Mouse (Mus musculus) heart, embryonic 10.5 days (tissue): ENCODE data around the gene Tox2. TPM values are rescaled to one million over a fixed set of nuclear protein-coding genes. Genes with fewer than 3 reads are reported as not detected.

ENCODE experiments used
- DNase-seq: peaks from one replicate; pipeline ENCODE4 v3.0.0-alpha.2; 2017; ENCODE audit warnings: low spot score
- H3K27ac ChIP-seq: fragments of 300-500 bp; sonication (generic); 2 replicates; pipeline ENCODE4 v1.5.1; 2016; ENCODE audit warnings: mild to moderate bottlenecking
- H3K27me3 ChIP-seq: fragments of 300-500 bp; sonication (generic); 2 replicates; pipeline ENCODE4 v1.6.1; 2016; ENCODE audit warnings: mild to moderate bottlenecking; ENCODE audit not compliant: poor library complexity, insufficient read depth, severe bottlenecking
- H3K36me3 ChIP-seq: fragments of 300-500 bp; sonication (generic); 2 replicates; pipeline ENCODE4 v1.6.1; 2016; ENCODE audit warnings: mild to moderate bottlenecking, moderate library complexity
- H3K4me1 ChIP-seq: fragments of 300-500 bp; sonication (generic); 2 replicates; pipeline ENCODE4 v1.6.1; 2016; ENCODE audit warnings: mild to moderate bottlenecking
- H3K4me3 ChIP-seq: fragments of 300-500 bp; sonication (generic); 2 replicates; pipeline ENCODE4 v1.5.1; 2016; ENCODE audit warnings: mild to moderate bottlenecking, moderate library complexity
- H3K9me3 ChIP-seq: fragments of 300-500 bp; sonication (generic); 2 replicates; pipeline ENCODE4 v1.6.1; 2016; ENCODE audit warnings: mild to moderate bottlenecking, moderate library complexity
- WGBS: fragments of 180-500 bp; shearing (Covaris S2); methylation state at CpG from one replicate; pipeline ENCODE4 v1.1.7; 2016; 5-methylcytosine and 5-hydroxymethylcytosine counted together
- polyA plus RNA-seq: library from polyadenylated mRNA; unstranded; fragments of >200 nt; fragmentation: Nextera tagmentation; extraction: Ambion mirVana; gene quantifications from 2 replicates; pipeline ENCODE4 v1.2.1, GENCODE M21; 2016

Tox2 gene
- polyA plus RNA-seq, 1 experiment from 2014 or later = 2.0 TPM

- DNase-seq = no peak
- H3K4me1 ChIP-seq = peaks cover 15% of the 10 kb centered on the region
- no peak overlapping the region for H3K4me3 ChIP-seq
- no peaks in the 10 kb centered on the region for H3K36me3 ChIP-seq
- no peak overlapping the region for H3K27ac ChIP-seq
- H3K27me3 ChIP-seq = peaks cover 25% of the 10 kb centered on the region
- WGBS = 77% methylated on average over 14 of the region's 14 CpGs
- no peaks in the 10 kb centered on the region for H3K9me3 ChIP-seq
These were observed 73.1 kb downstream of the Tox2 start for GRCm38 (mm10) chr2:163275986-163276385.

DNA sequence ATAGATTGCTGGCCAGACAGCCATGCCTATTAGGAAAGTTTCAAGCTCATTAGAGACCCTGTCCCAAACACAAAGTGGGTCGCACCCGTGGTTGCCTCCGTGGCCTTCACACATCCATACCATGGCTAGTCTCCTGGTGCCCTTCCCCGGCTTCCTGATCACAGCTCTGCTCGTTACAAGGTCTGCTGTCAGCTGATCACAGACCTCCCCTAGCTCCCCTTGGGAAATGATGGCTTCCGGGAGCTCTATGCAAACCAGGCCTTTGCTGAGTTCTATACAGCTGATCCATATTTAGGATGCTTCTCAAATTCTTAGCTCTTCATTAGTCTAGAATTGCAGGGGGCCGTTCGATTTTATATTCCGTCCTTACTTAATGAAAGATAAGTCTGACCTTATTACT, 75.1 kb downstream of the Tox2 start:
- Histone ChIP-seq H3K4me3 (peak overlapping the region; percentile 31; the same call in 1 of the 2 replicates), H3K4me1 (peaks cover 15% of the 10 kb centered on the region), H3K27ac (no peak overlapping the region), H3K27me3 (peaks cover 25% of the 10 kb centered on the region), H3K9me3 (no peaks in the 10 kb centered on the region), H3K36me3 (no peaks in the 10 kb centered on the region)
- WGBS = 30% methylated on average over 9 of the region's 9 CpGs
- DNase-seq = no peak

GRCm38 (mm10) chr2:163280636-163281322, 77.9 kb downstream of the Tox2 start:
- 73% methylated on average over 16 of the region's 23 CpGs for WGBS
- peaks cover 25% of the 10 kb centered on the region for H3K27me3 ChIP-seq
- H3K4me3 ChIP-seq = no peak overlapping the region
- no peak for DNase-seq
- no peaks in the 10 kb centered on the region for H3K36me3 ChIP-seq
- H3K27ac ChIP-seq = no peak overlapping the region
- H3K4me1 ChIP-seq = peaks cover 20% of the 10 kb centered on the region
- H3K9me3 ChIP-seq = no peaks in the 10 kb centered on the region

GRCm38 (mm10) chr2:163284856-163285255, 81.9 kb downstream of the Tox2 start:
- no peaks in the 10 kb centered on the region for H3K36me3 ChIP-seq
- no peak overlapping the region for H3K4me3 ChIP-seq
- H3K27me3 ChIP-seq = peaks cover 12% of the 10 kb centered on the region
- DNase-seq = no peak
- H3K4me1 ChIP-seq = peaks cover 18% of the 10 kb centered on the region
- H3K27ac ChIP-seq = no peak overlapping the region
- no peaks in the 10 kb centered on the region for H3K9me3 ChIP-seq
- WGBS = 82% methylated on average over 7 of the region's 7 CpGs

DNA sequence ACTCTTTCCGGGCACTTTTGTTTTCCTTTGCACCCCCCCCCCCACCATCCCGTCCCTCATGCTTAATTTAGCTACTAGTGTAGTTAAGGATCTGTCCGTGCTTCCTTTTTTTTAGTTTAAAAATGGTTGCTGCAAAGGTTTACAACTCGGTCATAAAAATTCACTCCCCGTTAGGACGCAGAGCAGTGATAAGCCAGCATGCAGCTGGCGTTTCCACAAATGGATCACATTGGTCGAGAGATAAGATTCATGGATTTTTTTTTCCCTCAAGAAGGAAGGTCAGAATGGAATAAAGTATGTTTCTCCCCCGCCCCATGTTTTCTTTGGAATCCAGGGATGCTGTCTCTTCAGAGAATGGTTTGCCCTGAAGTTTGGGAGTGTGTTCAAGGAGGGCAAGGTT, 82.4 kb downstream of the Tox2 start:
- H3K9me3 ChIP-seq = no peaks in the 10 kb centered on the region
- H3K4me1 ChIP-seq = peaks cover 18% of the 10 kb centered on the region
- H3K4me3 ChIP-seq = 0 out of 2 replicates have a peak overlapping the region, but pooled peaks have one; percentile 31
- 27% methylated on average over 9 of the region's 9 CpGs for WGBS
- 0 out of 2 replicates have a peak overlapping the region, but pooled peaks have one; percentile 52 for H3K27ac ChIP-seq
- peaks cover 12% of the 10 kb centered on the region for H3K27me3 ChIP-seq
- no peaks in the 10 kb centered on the region for H3K36me3 ChIP-seq
- DNase-seq = no peak

DNA sequence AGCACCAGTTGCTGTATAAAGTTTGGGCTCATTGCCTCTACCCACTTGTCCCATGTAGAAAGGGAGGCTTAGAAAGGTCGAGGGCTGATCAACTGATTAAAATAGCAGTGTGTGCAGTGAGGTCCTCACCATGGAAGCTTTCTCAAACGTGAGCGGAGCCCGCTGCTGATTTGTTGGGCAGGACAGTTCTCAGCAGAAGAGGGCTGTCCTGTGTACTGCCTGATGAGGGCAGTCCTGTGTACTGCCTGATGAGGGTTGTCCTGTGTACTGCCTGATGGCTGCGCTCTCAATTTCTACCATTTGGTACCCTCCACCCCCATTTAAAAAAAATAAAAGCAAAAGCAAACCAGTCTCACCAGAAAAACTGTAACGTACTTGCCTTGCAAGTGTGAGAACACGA, 82.8 kb downstream of the Tox2 start:
- DNase-seq = no peak
- 0 out of 2 replicates have a peak overlapping the region, but pooled peaks have one; percentile 31 for H3K4me3 ChIP-seq
- no peaks in the 10 kb centered on the region for H3K9me3 ChIP-seq
- 36% methylated on average over 7 of the region's 7 CpGs for WGBS
- H3K36me3 ChIP-seq = no peaks in the 10 kb centered on the region
- peaks cover 17% of the 10 kb centered on the region for H3K27me3 ChIP-seq
- H3K27ac ChIP-seq = 0 out of 2 replicates have a peak overlapping the region, but pooled peaks have one; percentile 52
- H3K4me1 ChIP-seq = peaks cover 18% of the 10 kb centered on the region

DNA sequence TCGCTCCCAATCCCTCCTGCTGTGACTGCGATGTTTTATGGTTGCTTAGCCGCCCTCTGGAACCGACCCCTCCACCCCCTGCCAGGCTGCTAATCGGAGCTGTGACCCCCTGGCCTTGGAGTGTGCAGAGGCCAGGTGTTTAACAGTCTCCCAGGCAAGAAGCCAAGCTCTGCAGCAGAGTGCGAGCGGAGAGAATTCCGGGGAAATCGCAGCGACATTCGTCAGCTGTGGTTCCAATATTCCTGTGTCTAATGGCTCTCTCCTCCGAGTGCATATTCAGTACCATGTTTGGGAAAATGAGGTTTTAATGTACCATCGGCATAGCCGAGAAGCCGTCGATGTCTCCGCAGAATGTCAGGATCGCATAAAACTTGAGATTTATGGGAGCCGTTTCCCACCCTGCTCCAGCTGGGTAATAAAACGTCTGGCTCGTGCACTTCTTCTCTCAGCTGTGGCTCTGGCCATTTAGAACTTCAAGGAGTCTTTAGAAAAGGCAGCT, 86.0 kb downstream of the Tox2 start:
- H3K27ac ChIP-seq = no peak overlapping the region
- peaks cover 18% of the 10 kb centered on the region for H3K4me1 ChIP-seq
- no peaks in the 10 kb centered on the region for H3K36me3 ChIP-seq
- no peak for DNase-seq
- no peaks in the 10 kb centered on the region for H3K9me3 ChIP-seq
- 21% methylated on average over 21 of the region's 21 CpGs for WGBS
- H3K4me3 ChIP-seq = peak overlapping the region; percentile 41
- H3K27me3 ChIP-seq = peaks cover 17% of the 10 kb centered on the region

- DNase-seq = no peak
- H3K4me1 ChIP-seq = peaks cover 21% of the 10 kb centered on the region; the same call in 1 of the 2 replicates
- H3K36me3 ChIP-seq = no peaks in the 10 kb centered on the region
- WGBS = 57% methylated on average over 11 of the region's 11 CpGs
- peaks cover 19% of the 10 kb centered on the region for H3K27me3 ChIP-seq
- H3K9me3 ChIP-seq = no peaks in the 10 kb centered on the region
- no peak overlapping the region for H3K4me3 ChIP-seq
- H3K27ac ChIP-seq = no peak overlapping the region
These were observed 94.2 kb downstream of the Tox2 start for GRCm38 (mm10) chr2:163296999-163297630.

GRCm38 (mm10) chr2:163300069-163301060, 97.4 kb downstream of the Tox2 start:
- peaks cover 38% of the 10 kb centered on the region for H3K27me3 ChIP-seq
- DNase-seq = no peak

DNA sequence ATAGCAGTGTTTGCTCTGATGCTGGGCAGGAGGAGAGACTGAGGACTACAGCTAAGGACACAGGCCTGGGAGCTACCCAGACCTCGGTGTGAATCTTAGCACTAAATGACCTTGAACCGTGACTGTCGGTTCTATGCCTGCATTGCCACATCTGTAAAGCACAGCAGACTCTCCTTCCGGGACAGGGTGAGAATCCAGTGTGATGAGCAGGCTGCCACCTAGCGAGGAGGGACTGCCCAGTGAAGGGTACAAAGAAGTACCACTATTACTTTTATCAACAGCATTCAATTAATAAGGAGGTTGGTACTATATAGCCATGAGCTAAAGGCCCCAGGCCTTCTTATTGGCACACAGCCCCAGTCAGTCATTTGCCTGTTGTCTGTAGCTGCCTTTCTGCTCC, 98.7 kb downstream of the Tox2 start:
- no peak overlapping the region for H3K4me3 ChIP-seq
- 35% methylated on average over 5 of the region's 5 CpGs for WGBS
- DNase-seq = no peak
- peaks cover 10% of the 10 kb centered on the region; the same call in 1 of the 2 replicates for H3K4me1 ChIP-seq
- peaks cover 38% of the 10 kb centered on the region for H3K27me3 ChIP-seq
- H3K9me3 ChIP-seq = no peaks in the 10 kb centered on the region
- no peak overlapping the region for H3K27ac ChIP-seq
- H3K36me3 ChIP-seq = no peaks in the 10 kb centered on the region

More at GRCm38 (mm10) chr2:163300069-163301060, 97.4 kb downstream of the Tox2 start:
- H3K9me3 ChIP-seq = no peaks in the 10 kb centered on the region
- H3K36me3 ChIP-seq = no peaks in the 10 kb centered on the region
- 52% methylated on average over 14 of the region's 14 CpGs for WGBS
- H3K4me1 ChIP-seq = peaks cover 19% of the 10 kb centered on the region; the same call in 1 of the 2 replicates
- H3K4me3 ChIP-seq = no peak overlapping the region
- no peak overlapping the region for H3K27ac ChIP-seq

GRCm38 (mm10) chr2:163303037-163303436, 100.1 kb downstream of the Tox2 start:
- H3K27me3 ChIP-seq = peaks cover 35% of the 10 kb centered on the region
- no peaks in the 10 kb centered on the region for H3K9me3 ChIP-seq
- 39% methylated on average over 9 of the region's 9 CpGs for whole genome bisulfite sequencing
- H3K36me3 ChIP-seq = no peaks in the 10 kb centered on the region
- peaks cover 10% of the 10 kb centered on the region; the same call in 1 of the 2 replicates for H3K4me1 ChIP-seq
- no peak overlapping the region for H3K4me3 ChIP-seq
- no peak for DNase-seq
- H3K27ac ChIP-seq = no peak overlapping the region

DNA sequence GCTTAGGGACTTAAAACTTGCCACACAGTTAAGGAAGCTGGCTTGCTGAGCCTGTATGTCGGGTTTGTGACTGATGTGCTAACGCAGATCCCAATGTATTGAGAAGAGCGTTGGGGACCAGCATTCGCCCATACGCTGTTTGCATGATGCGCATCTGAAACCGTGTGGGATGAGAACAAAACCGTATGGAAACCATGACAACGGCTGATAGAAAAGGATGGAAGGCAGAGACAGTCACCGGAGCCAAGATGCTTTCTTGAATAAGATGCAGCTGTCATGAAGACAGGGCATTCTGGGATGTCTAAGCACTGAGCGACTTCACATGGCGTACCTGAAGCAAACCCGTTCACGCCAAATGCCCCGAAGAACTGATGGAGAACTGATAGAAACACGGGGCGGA, 106.5 kb downstream of the Tox2 start:
- Histone ChIP-seq H3K27ac (no peak overlapping the region), H3K4me3 (no peak overlapping the region), H3K27me3 (no peaks in the 10 kb centered on the region), H3K4me1 (peaks cover 6% of the 10 kb centered on the region; the same call in 1 of the 2 replicates), H3K9me3 (no peaks in the 10 kb centered on the region), H3K36me3 (no peaks in the 10 kb centered on the region)
- no peak for DNase-seq
- 91% methylated on average over 17 of the region's 17 CpGs for WGBS
